Mouse (Mus musculus): ENCODE results near the gene Zscan5b. TPM values are rescaled to one million over a fixed set of nuclear protein-coding genes. Genes with fewer than 3 reads are reported as not detected.
"Not testable (repeated sequence)": the region's sequence is repeated elsewhere in the genome, so short reads cannot be mapped to it uniquely, and the experiment has no call there.

Gene Zscan5b
- total RNA-seq (2021): not detected

DNA sequence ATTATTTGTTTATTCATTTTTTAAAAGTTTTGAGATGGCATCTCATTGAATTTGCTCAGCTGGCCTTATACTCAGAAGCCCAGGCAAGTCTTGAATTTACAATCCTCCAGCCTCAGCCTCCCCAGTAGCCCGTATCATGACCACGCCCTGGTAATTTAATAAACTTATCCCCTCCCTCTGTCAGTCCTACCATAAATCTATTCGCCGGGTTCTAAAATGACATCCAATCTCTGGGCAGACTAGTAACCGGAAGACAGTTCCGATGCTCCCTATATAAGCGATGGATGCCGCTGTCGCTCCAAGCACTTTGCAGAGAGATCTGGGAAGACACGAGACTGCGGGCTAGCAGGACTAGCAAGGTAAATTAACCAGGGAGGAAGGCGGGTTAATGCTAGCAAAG lies at the start of gene Zscan5b:
Zscan5b (plus strand) TSS at position 301 of the 400 bp plus-strand sequence.
- intact Hi-C loops (cut with DNase I): no loop called here

GRCm38 (mm10) chr7:6172674-6173244 lies 49.3 kb upstream of the Zscan5b start:
- intact Hi-C loops (cut with DNase I): no loop called here
- no peak for DNase-seq

More for the DNA sequence above, at the start of gene Zscan5b:
- DNase-seq: no peak

DNA sequence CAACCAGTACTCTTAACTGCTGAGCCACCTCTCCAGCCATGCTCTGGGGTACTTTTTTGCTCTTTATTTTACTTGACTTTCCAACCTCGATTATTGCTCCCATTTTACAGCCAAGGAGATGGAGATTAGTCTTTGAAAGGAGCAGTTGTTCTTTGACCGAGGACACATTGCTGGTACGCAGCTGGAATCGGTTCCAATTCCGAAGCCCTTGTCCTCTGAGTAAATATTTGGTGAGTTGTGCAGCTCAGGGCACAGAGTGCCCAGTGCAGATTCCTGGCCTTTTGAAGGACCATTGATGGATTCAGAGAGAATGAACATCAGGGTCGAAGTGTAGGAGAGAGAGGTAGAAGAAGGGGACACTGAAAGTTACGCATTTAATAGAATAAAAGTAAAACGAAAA lies 48.2 kb upstream of the Zscan5b start:
- intact Hi-C loops (cut with DNase I): no loop called here
- no peak for DNase-seq

DNA sequence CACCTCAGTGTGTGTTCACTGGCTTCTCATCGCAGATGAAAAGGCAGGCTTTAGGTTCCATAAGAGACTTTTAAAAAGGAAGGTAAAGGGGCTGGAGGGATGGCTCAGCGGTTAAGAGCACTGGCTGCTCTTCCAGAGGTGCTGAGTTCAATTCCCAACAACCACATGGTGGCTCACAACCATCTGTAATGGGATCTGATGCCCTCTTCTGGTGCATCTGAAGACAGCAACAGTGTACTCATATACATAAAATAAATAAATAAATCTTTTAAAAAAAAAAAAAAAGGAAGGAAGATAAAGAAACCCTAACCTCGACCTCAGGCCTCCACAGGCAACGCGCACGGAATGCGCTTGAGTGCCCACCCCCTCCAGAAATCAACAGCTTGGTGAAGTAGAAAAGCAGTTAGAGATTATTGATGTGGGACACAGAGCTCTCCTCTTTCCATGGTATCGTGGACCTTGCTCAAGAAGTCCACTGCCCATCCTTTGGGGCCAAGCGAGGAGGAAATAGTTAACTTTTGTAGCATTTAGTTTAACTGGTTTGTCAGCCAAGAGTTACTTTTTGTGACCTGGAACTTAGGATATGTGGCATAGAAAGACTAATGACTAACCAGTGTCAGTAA lies 47.6 kb upstream of the Zscan5b start:
- DNase-seq; intact Hi-C loops (cut with DNase I): not testable (repeated sequence)

DNA sequence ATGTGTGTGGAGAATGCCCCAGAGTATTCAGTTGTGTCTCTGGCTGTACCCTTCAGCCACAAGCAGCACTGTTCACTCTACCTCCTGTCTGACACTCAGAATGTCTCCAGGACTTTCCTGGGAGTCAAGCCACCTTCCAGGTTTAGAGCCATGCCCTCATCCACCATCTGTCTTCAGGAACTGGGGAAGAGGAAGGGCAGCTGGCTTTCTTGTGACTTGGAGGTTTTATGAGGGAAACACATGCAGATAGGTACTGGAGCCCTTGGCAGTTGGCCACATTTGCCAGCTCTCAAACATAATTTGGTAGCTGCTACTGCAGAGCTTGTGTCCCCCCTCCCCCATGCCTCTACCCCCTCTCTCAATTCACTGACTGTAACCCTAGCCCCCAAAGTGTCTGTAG lies 43.1 kb upstream of the Zscan5b start:
- intact Hi-C loops (cut with DNase I): no loop called here

DNA sequence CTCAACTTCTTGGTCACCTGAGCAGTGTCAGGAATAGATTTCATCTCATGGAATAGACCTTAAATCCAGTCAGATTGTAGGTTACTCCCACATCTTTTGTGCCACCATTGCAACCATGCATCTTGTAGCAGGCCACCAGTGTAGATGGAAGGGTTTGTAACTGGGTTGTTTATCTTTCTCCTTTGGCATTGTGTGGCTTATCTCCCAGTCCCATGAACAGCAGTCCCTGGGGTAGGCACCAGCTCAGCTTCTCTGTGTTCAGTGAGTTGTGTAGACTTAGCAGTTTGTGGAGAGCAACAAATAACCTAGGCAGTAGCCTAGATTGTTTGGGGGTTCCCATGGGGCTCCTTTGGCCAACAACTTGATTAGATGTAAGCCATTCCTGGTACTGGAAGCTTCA lies 39.2 kb upstream of the Zscan5b start:
- intact Hi-C loops (cut with DNase I): no loop called here
- no peak for DNase-seq

More for the DNA sequence above, 43.1 kb upstream of the Zscan5b start:
- no peak for DNase-seq

GRCm38 (mm10) chr7:6183802-6184201 lies 38.3 kb upstream of the Zscan5b start:
- intact Hi-C loops (cut with DNase I): no loop called here
- DNase-seq: no peak

- intact Hi-C loops (cut with DNase I): no loop called here
- no peak for DNase-seq
Measured at GRCm38 (mm10) chr7:6184521-6184920, 37.6 kb upstream of the Zscan5b start.

DNA sequence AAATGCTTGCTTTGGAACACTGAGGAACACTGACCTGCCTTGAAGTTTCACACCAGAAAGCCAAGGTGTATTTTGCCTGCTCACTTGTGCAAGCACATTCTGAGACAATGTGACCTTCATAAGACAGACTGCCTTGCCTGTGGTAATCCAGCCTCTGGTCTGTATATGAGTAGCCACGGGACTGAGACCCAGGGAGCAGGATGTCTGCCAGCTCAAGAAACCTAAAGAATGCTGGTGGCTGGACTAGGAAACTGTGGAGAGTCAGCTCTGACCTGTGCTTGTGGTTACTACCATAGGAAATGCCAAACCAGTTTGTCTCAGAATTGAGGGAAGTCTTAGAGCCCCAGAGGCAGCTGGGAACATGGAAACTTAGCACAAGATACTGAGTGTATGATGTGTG lies 36.7 kb upstream of the Zscan5b start:
- no peak for DNase-seq
- intact Hi-C loops (cut with DNase I): no loop called here

- no peak for DNase-seq
- intact Hi-C loops (cut with DNase I): no loop called here
Measured at GRCm38 (mm10) chr7:6186176-6186575, 35.9 kb upstream of the Zscan5b start.

- no peak for DNase-seq
- intact Hi-C loops (cut with DNase I): no loop called here
Measured at GRCm38 (mm10) chr7:6186756-6187155, 35.3 kb upstream of the Zscan5b start.

- intact Hi-C loops (cut with DNase I): no loop called here
- DNase-seq: no peak
Measured at GRCm38 (mm10) chr7:6189542-6189941, 32.5 kb upstream of the Zscan5b start.

DNA sequence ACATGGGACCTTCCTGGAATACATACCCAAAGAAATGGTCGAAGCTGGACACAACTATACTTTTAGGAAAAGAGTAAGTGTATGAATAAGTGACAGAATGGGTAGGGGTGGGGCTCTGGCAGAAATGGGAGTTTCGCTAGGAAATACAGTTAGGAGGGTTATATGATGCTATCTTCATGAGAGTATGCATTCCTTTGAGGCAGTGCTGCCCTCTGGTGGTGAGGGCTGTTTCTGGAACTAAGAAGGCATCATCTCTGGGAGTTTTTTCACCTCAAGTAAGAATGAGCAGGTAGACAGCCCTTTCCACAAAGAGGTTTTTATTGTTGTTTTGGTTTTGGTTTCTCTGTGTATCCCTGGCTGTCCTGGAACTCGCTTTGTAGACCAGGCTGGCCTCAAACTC lies 30.7 kb upstream of the Zscan5b start:
- peak; percentile 78 for DNase-seq
- intact Hi-C loops (cut with DNase I): loop anchor here (5.0 kb wide), 1 partner anchor 64 kb away; no protein-coding TSS in a partner anchor

- intact Hi-C loops (cut with DNase I): loop anchor here (5.0 kb wide), 1 partner anchor 67 kb away; no protein-coding TSS in a partner anchor
- peak; percentile 69 for DNase-seq
Measured at GRCm38 (mm10) chr7:6194129-6194528, 27.9 kb upstream of the Zscan5b start.

GRCm38 (mm10) chr7:6195777-6196176 lies 26.3 kb upstream of the Zscan5b start:
- no peak for DNase-seq
- intact Hi-C loops (cut with DNase I): no loop called here

DNA sequence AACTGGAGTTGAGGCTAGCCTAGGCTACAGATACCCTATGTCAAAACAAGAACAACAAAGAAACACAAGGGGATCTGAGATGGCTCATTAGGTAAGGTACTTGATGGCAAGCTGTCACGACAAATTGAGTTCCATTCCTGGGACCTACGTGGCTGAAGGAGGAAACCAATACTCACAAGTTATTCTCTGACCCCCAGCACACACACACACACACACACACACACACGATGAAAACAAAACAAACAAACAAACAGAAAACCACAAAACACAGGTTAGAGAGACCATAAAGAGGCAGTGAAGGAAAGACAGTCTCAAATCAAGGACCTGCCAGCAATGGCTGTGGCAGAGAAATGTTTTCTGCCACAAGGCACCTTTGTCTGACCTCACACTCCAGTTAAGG lies 25.3 kb upstream of the Zscan5b start, which contains the start of gene Galp:
Galp (plus strand) TSS at position 301 of the 400 bp plus-strand sequence.
- DNase-seq: no peak
- intact Hi-C loops (cut with DNase I): no loop called here

- no peak for DNase-seq
- intact Hi-C loops (cut with DNase I): no loop called here
Measured at GRCm38 (mm10) chr7:6204200-6204599, 17.9 kb upstream of the Zscan5b start.

GRCm38 (mm10) chr7:6213144-6213543 lies 8.9 kb upstream of the Zscan5b start:
- intact Hi-C loops (cut with DNase I): no loop called here
- DNase-seq: no peak

GRCm38 (mm10) chr7:6214691-6215090 lies 7.4 kb upstream of the Zscan5b start:
- intact Hi-C loops (cut with DNase I); DNase-seq: not testable (repeated sequence)

DNA sequence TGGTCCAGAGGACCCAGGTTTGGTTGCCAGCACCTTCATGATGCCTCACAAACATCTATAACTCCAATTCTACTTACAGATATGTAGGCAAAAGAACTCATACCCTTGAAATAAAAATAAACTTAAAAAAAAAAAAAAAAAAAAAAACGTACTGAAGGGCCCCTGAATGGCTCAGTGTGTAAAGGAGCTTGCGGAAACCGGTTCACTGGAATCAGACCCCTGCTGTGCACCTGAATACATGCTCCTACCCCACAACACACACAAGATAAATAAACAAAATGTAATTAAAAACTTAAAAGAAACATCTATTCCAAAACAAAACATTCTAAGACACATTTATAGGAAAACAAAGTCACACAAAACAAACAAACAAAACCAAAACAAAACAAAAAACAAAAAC lies 1.9 kb upstream of the Zscan5b start:
- intact Hi-C loops (cut with DNase I): no loop called here
- DNase-seq: no peak

DNA sequence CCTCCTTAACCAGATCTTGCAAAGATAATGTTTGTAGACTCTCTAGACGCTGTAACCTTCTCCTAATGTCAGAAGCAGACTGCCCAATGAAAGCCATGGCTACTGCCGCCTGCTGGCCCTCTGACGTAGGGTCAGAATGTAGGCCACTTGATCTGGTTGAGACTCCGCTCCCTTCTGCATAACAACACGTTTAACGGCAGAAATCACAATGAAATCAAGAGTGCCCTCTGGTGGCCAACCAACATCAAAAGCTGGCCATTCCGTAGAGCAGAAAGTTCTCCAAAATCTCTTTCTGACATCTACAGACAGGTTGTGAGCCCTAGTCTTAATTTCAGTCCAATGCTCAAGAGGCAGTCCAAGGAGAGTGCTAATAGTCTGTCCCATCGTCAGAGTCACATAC lies 6.4 kb downstream of the Zscan5b start:
- intact Hi-C loops (cut with DNase I): not testable (repeated sequence)
- DNase-seq: peak; percentile 3

DNA sequence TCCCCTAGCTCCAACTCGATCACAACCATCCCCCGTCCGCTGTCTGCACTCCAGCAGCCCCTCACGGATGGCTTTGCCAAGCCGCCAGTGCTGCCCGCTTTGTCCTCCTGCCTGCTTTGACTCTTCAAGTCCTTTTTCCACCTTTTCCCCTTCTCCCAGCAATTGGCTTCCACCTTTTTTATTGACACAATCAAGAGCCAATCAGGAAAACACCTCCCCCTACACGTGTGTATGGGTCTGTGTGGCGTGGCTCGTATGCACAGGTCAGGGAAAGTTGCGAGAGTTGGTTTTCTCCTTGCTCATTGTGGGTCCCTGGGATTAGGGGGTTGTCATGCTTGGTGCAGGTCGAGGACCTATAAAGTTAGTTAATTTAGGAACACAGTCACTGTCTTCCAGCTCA lies 17.7 kb downstream of the Zscan5b start:
- intact Hi-C loops (cut with DNase I): no loop called here

More for the DNA sequence above, 17.7 kb downstream of the Zscan5b start:
- DNase-seq: no peak

Data from left cerebral cortex, postnatal 4 days (tissue).